Mouse (Mus musculus): ENCODE results near the gene Rabac1. TPM values are rescaled to one million over a fixed set of nuclear protein-coding genes. Genes with fewer than 3 reads are reported as not detected.

Gene Rabac1
- polyA plus RNA-seq, 1 experiment from 2014 or later, result 315 TPM

- Histone ChIP-seq H3K36me3 (ENCODE audit: insufficient read depth, low read length) (no peaks in the 10 kb centered on the region), H3K27ac (no peak overlapping the region), H3K4me1 (replicated peaks; ENCODE audit: insufficient read depth, low read length) (peaks cover 2% of the 10 kb centered on the region; the same call in 1 of the 2 replicates), H3K9ac (ENCODE audit: low read depth, low read length) (no peak overlapping the region), H3K9me3 (replicated peaks; ENCODE audit: low read length) (no peaks in the 10 kb centered on the region), H3K27me3 (ENCODE audit: insufficient read depth, low read length) (peaks cover 29% of the 10 kb centered on the region), H3K4me3 (replicated peaks; ENCODE audit: low read depth, low read length) (no peak overlapping the region), H3K4me2 (ENCODE audit: low read length) (no peak overlapping the region)
- TF ChIP-seq CTCF (IDR thresholded peaks at IDR 0.05; ENCODE audit: low read depth), result no peak
- ATAC-seq (replicated peaks; ENCODE audit: low FRiP score, low read depth) (no peak), DNase-seq (ENCODE audit: low spot score) (no peak)
- WGBS, result 90% methylated on average over 8 of the region's 8 CpGs
These were observed 31.4 kb upstream of the Rabac1 start for GRCm38 (mm10) chr7:25003820-25004388.

GRCm38 (mm10) chr7:25003291-25003690, 30.7 kb upstream of the Rabac1 start:
- peaks cover 2% of the 10 kb centered on the region; the same call in 1 of the 2 replicates for H3K4me1 ChIP-seq (replicated peaks; ENCODE audit: insufficient read depth, low read length)
- TF ChIP-seq CTCF (IDR thresholded peaks at IDR 0.05; ENCODE audit: low read depth), result no peak
- H3K4me3 ChIP-seq (replicated peaks; ENCODE audit: low read depth, low read length), result no peak overlapping the region
- WGBS, result 34% methylated on average over 11 of the region's 11 CpGs
- ATAC-seq (replicated peaks; ENCODE audit: low FRiP score, low read depth) (no peak), DNase-seq (ENCODE audit: low spot score) (no peak)
- H3K27ac ChIP-seq, result no peak overlapping the region
- peaks cover 25% of the 10 kb centered on the region for H3K27me3 ChIP-seq (ENCODE audit: insufficient read depth, low read length)
- H3K9ac ChIP-seq (ENCODE audit: low read depth, low read length), result no peak overlapping the region
- H3K9me3 ChIP-seq (replicated peaks; ENCODE audit: low read length), result no peaks in the 10 kb centered on the region
- H3K4me2 ChIP-seq (ENCODE audit: low read length), result no peak overlapping the region
- no peaks in the 10 kb centered on the region for H3K36me3 ChIP-seq (ENCODE audit: insufficient read depth, low read length)

- TF ChIP-seq CTCF (IDR thresholded peaks at IDR 0.05; ENCODE audit: low read depth), result no peak
- Histone ChIP-seq H3K27ac (no peak overlapping the region), H3K9me3 (replicated peaks; ENCODE audit: low read length) (no peaks in the 10 kb centered on the region), H3K27me3 (ENCODE audit: insufficient read depth, low read length) (peaks cover 3% of the 10 kb centered on the region; the same call in 1 of the 2 replicates), H3K9ac (ENCODE audit: low read depth, low read length) (no peak overlapping the region), H3K4me3 (replicated peaks; ENCODE audit: low read depth, low read length) (no peak overlapping the region), H3K36me3 (ENCODE audit: insufficient read depth, low read length) (no peaks in the 10 kb centered on the region), H3K4me1 (replicated peaks; ENCODE audit: insufficient read depth, low read length) (peaks cover 2% of the 10 kb centered on the region; the same call in 1 of the 2 replicates), H3K4me2 (ENCODE audit: low read length) (no peak overlapping the region)
- no peak for DNase-seq (ENCODE audit: low spot score)
- WGBS, result 69% methylated on average over 12 of the region's 12 CpGs
- no peak for ATAC-seq (replicated peaks; ENCODE audit: low FRiP score, low read depth)
These were observed 28.2 kb upstream of the Rabac1 start for GRCm38 (mm10) chr7:25000711-25001110.

- Histone ChIP-seq H3K9ac (ENCODE audit: low read depth, low read length) (no peak overlapping the region), H3K27ac (no peak overlapping the region), H3K9me3 (replicated peaks; ENCODE audit: low read length) (no peaks in the 10 kb centered on the region), H3K36me3 (ENCODE audit: insufficient read depth, low read length) (no peaks in the 10 kb centered on the region), H3K4me2 (ENCODE audit: low read length) (no peak overlapping the region), H3K4me3 (replicated peaks; ENCODE audit: low read depth, low read length) (no peak overlapping the region), H3K4me1 (replicated peaks; ENCODE audit: insufficient read depth, low read length) (no peaks in the 10 kb centered on the region; the same call in 1 of the 2 replicates), H3K27me3 (ENCODE audit: insufficient read depth, low read length) (no peaks in the 10 kb centered on the region)
- DNase-seq (ENCODE audit: low spot score) (no peak), ATAC-seq (replicated peaks; ENCODE audit: low FRiP score, low read depth) (no peak)
- 63% methylated on average over 7 of the region's 7 CpGs for WGBS
- TF ChIP-seq CTCF (IDR thresholded peaks at IDR 0.05; ENCODE audit: low read depth), result no peak
These were observed 27.7 kb upstream of the Rabac1 start for GRCm38 (mm10) chr7:25000211-25000610.

- H3K4me1 ChIP-seq (replicated peaks; ENCODE audit: insufficient read depth, low read length), result no peaks in the 10 kb centered on the region
- H3K4me2 ChIP-seq (ENCODE audit: low read length), result no peak overlapping the region
- no peak overlapping the region for H3K4me3 ChIP-seq (replicated peaks; ENCODE audit: low read depth, low read length)
- DNase-seq (ENCODE audit: low spot score) (no peak), ATAC-seq (replicated peaks; ENCODE audit: low FRiP score, low read depth) (no peak)
- no peak for TF ChIP-seq CTCF (IDR thresholded peaks at IDR 0.05; ENCODE audit: low read depth)
- no peaks in the 10 kb centered on the region for H3K36me3 ChIP-seq (ENCODE audit: insufficient read depth, low read length)
- no peak overlapping the region for H3K9ac ChIP-seq (ENCODE audit: low read depth, low read length)
- WGBS, result 62% methylated on average over 6 of the region's 6 CpGs
- H3K27ac ChIP-seq, result no peak overlapping the region
- no peaks in the 10 kb centered on the region for H3K27me3 ChIP-seq (ENCODE audit: insufficient read depth, low read length)
- H3K9me3 ChIP-seq (replicated peaks; ENCODE audit: low read length), result no peaks in the 10 kb centered on the region
These were observed 20.5 kb upstream of the Rabac1 start for GRCm38 (mm10) chr7:24993081-24993480.

GRCm38 (mm10) chr7:24990478-24990877, 17.9 kb upstream of the Rabac1 start:
- Histone ChIP-seq H3K4me1 (replicated peaks; ENCODE audit: insufficient read depth, low read length) (no peaks in the 10 kb centered on the region), H3K36me3 (ENCODE audit: insufficient read depth, low read length) (no peaks in the 10 kb centered on the region), H3K9ac (ENCODE audit: low read depth, low read length) (no peak overlapping the region), H3K27ac (no peak overlapping the region), H3K4me3 (replicated peaks; ENCODE audit: low read depth, low read length) (no peak overlapping the region), H3K27me3 (ENCODE audit: insufficient read depth, low read length) (no peaks in the 10 kb centered on the region), H3K4me2 (ENCODE audit: low read length) (no peak overlapping the region), H3K9me3 (replicated peaks; ENCODE audit: low read length) (no peaks in the 10 kb centered on the region)
- 85% methylated on average over 8 of the region's 8 CpGs for WGBS
- DNase-seq (ENCODE audit: low spot score) (no peak), ATAC-seq (replicated peaks; ENCODE audit: low FRiP score, low read depth) (no peak)
- TF ChIP-seq CTCF (IDR thresholded peaks at IDR 0.05; ENCODE audit: low read depth), result no peak

GRCm38 (mm10) chr7:24987941-24988340, 15.4 kb upstream of the Rabac1 start:
- Histone ChIP-seq H3K27ac (no peak overlapping the region), H3K4me3 (replicated peaks; ENCODE audit: low read depth, low read length) (no peak overlapping the region), H3K27me3 (ENCODE audit: insufficient read depth, low read length) (no peaks in the 10 kb centered on the region), H3K36me3 (ENCODE audit: insufficient read depth, low read length) (no peaks in the 10 kb centered on the region), H3K4me1 (replicated peaks; ENCODE audit: insufficient read depth, low read length) (no peaks in the 10 kb centered on the region), H3K9ac (ENCODE audit: low read depth, low read length) (no peak overlapping the region), H3K4me2 (ENCODE audit: low read length) (no peak overlapping the region), H3K9me3 (replicated peaks; ENCODE audit: low read length) (no peaks in the 10 kb centered on the region)
- WGBS, result 77% methylated on average over 14 of the region's 14 CpGs
- no peak for DNase-seq (ENCODE audit: low spot score)
- TF ChIP-seq CTCF (IDR thresholded peaks at IDR 0.05; ENCODE audit: low read depth), result no peak
- no peak for ATAC-seq (replicated peaks; ENCODE audit: low FRiP score, low read depth)

Measured in kidney, postnatal 0 days (tissue).